Mouse (Mus musculus) central nervous system, embryonic 14 days (tissue): ENCODE results near the gene Ogfr. TPM values are rescaled to one million over a fixed set of nuclear protein-coding genes. Genes with fewer than 3 reads are reported as not detected.

Source experiments
- polyA plus RNA-seq: library from polyadenylated mRNA; depleted of rRNA; stranded (reverse); fragments of >200 nt; gene quantifications from 2 replicates; pipeline ENCODE4 v1.2.3, GENCODE M21; 2012; rRNA removed

Gene Ogfr
- polyA plus RNA-seq, result 126 and 132 TPM in 2 replicates

DNA sequence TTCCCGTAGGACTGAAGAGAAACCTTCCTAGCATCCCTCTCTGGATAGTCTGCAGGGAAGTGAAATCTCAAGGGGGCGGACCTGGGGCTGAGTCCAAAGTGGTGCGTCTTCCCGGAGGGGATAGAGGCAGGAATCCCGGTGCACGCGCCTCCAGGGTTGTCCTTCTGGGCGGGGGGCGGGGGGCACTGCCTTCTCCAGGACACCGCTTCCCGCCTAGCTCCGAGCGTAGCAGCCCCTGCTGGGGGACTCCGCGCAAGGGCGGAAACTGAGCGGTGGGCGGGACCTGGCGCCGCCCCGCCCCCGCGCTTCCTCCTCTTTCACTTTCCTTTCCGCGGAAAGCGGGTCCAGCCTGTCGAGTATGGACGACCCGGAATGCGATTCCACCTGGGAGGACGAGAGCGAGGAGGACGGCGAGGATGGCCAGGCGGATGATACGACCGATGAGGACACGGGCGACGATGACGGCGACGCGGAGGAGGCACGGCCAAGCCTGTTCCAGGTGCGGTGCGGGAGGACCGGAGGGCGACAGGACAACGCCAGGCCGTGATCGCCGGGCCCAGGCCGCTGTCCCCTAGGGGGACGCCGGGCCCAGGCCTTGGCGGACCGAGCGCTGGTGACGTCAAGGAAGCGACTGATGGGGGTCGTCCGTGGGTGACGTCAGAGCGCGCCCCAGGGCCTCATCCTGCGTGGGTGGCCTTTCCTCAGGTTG, at the start of gene Ogfr:
Ogfr (plus strand) TSS at position 123 of the 709 bp plus-strand sequence.

DNA sequence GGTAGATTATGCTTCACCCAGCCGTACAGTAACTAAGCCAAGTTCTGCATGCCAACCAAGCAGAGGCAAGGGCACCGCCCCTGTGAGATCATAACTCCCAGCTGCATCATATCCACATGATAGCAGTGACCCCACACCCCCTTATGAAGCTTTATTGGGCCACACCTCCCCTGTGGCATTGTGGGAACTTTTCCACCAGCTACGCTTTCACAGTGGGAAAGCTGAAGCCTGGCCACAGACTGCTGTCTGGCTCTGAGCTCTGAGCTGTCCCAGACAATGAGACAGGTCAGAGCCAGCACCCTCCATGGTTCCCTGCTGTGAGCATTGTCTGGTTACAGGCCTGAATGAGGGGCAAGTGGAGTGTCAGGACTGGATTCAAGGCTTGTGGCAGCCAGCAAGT, 8.0 kb upstream of the Ogfr start, which contains the start of gene Mrgbp:
Mrgbp (plus strand) TSS at position 303 of the 400 bp plus-strand sequence.

GRCm38 (mm10) chr2:180597490-180597889, 8.4 kb downstream of the Ogfr start, which contains the start of gene Col9a3:
TSS of gene Col9a3 (plus strand) at chr2:180597790.

DNA sequence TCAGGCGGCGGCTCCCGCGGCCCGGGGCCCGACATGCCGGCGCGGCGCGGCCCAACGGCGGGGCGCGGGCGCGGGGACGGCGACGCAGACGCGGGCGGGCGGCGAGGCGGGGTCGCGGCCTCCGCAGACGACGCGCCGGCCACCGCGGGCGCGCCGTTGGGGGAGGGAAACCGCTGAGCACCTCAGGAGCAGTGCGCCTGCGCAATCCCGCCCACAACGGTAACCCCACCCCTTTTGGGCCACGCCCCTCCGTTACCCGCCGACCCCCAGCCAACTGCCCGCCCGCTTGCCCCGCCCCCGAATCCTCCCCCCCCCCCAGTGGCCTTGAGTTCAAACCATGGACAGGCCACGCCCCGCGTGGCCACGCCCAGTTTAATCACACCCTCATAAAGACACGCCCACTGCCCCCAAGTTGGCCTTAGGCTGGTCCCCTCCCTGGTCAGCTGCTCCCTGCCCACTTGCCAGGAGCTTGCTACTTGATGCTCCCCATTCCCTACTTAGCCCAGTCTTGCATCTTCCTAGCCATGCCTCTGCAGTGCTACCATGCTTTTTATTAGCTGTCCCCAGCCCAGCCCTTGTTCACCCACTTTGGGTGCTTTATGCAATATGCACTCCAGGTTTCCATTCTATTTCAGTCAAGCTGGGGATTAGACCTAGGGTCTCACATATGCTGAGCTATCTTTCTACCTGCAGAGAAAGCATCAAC, 53.7 kb downstream of the Ogfr start, which contains the start of gene Tcfl5:
Tcfl5 (minus strand) TSS at position 154 of the 706 bp plus-strand sequence.

Other genes with a start within 250 kb of the Ogfr start
- gene Slco4a1, start 133.0 kb upstream of the Ogfr start, polyA plus RNA-seq, result 2.4 TPM in 2 replicates
- gene Ntsr1, start 89.3 kb upstream of the Ogfr start, polyA plus RNA-seq, result 2.4 and 3.2 TPM in 2 replicates
- gene Mrgbp, start 7.9 kb upstream of the Ogfr start, polyA plus RNA-seq, result 65.3 and 71.8 TPM in 2 replicates
- 49.9 and 240 TPM in 2 replicates for gene Col9a3, start 8.5 kb downstream of the Ogfr start, polyA plus RNA-seq
- 1.7 and 1.8 TPM in 2 replicates for gene Tcfl5, start 53.5 kb downstream of the Ogfr start, polyA plus RNA-seq
- 35.1 and 38.5 TPM in 2 replicates for gene Dido1, start 120.8 kb downstream of the Ogfr start, polyA plus RNA-seq
- 54.2 and 58.3 TPM in 2 replicates for gene Gid8, start 120.9 kb downstream of the Ogfr start, polyA plus RNA-seq
- gene Slc17a9, start 136.0 kb downstream of the Ogfr start, polyA plus RNA-seq, result 0.77 and 1.2 TPM in 2 replicates
- gene Bhlhe23, start 187.7 kb downstream of the Ogfr start, polyA plus RNA-seq, result 4.3 and 5.0 TPM in 2 replicates